Mouse (Mus musculus) stomach, postnatal 0 days (tissue): ENCODE measurements at regions not wholly inside any gene's neighbourhood (a gene's known extent, or its start where the extent isn't known, plus 50 kb on each side); places are given as distances from the start of the nearest gene placed in this dataset.

Experiments used
- ATAC-seq: fragments of 200-750 bp; cut with Nextera tagmentation; 2 replicates; pipeline ENCODE4 v1.8.0; 2017; ENCODE audit not compliant: low FRiP score, low TSS enrichment
- DNase-seq: peaks from one replicate; pipeline ENCODE4 v3.0.0-alpha.2; 2016; ENCODE audit warnings: low spot score
- H3K27ac ChIP-seq: fragments of 300-500 bp; sonication (generic); replicated peaks from 2 replicates; pipeline ENCODE4 v1.5.1; 2014; ENCODE audit warnings: mild to moderate bottlenecking, control low read depth
- H3K27me3 ChIP-seq: fragments of 300-500 bp; sonication (generic); 2 replicates; pipeline ENCODE4 v1.6.1; 2014; ENCODE audit warnings: low read length; ENCODE audit not compliant: control insufficient read depth, insufficient read depth
- H3K36me3 ChIP-seq: fragments of 300-500 bp; sonication (generic); 2 replicates; pipeline ENCODE4 v1.6.1; 2014; ENCODE audit warnings: low read length, mixed read lengths; ENCODE audit not compliant: control insufficient read depth, insufficient read depth
- H3K4me1 ChIP-seq: fragments of 300-500 bp; sonication (generic); replicated peaks from 2 replicates; pipeline ENCODE4 v1.6.1; 2014; ENCODE audit warnings: antibody characterized with exemption; ENCODE audit not compliant: control insufficient read depth, insufficient read depth
- H3K4me2 ChIP-seq: fragments of 300-500 bp; sonication (generic); replicated peaks from 2 replicates; pipeline ENCODE4 v1.6.1; 2014; ENCODE audit warnings: low read depth, mild to moderate bottlenecking, control low read depth, moderate library complexity
- H3K4me3 ChIP-seq: fragments of 300-500 bp; sonication (generic); 2 replicates; pipeline ENCODE4 v1.5.1; 2014; ENCODE audit warnings: low read depth, low read length, control low read depth
- H3K9ac ChIP-seq: fragments of 300-500 bp; sonication (generic); 2 replicates; pipeline ENCODE4 v1.6.1; 2014; ENCODE audit warnings: mild to moderate bottlenecking, low read length, control low read depth, mixed read lengths
- H3K9me3 ChIP-seq: fragments of 300-500 bp; sonication (generic); 2 replicates; pipeline ENCODE4 v1.6.1; 2016; ENCODE audit warnings: low read length; ENCODE audit not compliant: control insufficient read depth
- CTCF ChIP-seq: IDR thresholded peaks from 2 replicates; pipeline ENCODE4 v1.5.1; 2016; ENCODE audit warnings: antibody characterized with exemption, low read depth, mild to moderate bottlenecking, moderate library complexity
- EP300 ChIP-seq: optimal IDR thresholded peaks from 2 replicates; pipeline ENCODE3; 2016; ENCODE audit warnings: antibody characterized with exemption
- WGBS: fragments of 180-500 bp; shearing (Covaris S2); extraction: QIAGEN DNeasy Blood & Tissue Kit; methylation state at CpG from one replicate; pipeline ENCODE4 v1.1.7; 2014; 5-methylcytosine and 5-hydroxymethylcytosine counted together

DNA sequence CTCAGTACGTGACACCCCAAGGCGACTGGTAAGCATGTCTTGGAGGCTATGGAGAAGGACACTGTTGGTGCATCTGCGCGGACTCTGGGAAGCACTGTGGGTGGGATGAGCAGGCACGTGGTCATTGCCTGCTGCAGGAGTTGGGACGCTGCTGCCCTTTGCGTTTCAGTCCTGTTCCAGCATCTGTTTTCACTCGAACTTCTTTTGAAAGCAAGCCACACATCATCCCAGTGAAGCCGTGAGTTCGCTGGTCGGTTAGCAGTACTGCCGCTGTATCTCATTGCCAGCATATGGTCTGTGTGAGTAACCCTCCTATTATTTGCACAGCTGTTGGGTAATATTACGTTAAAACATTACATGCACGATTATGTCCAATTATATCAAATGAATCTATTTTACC lies 128.1 kb upstream of the C9orf72 start:
- Histone ChIP-seq H3K36me3 (no peaks in the 10 kb centered on the region), H3K27me3 (no peaks in the 10 kb centered on the region), H3K4me2 (no peak overlapping the region), H3K4me1 (no peaks in the 10 kb centered on the region), H3K27ac (no peak overlapping the region), H3K9ac (no peak overlapping the region), H3K4me3 (no peak overlapping the region), H3K9me3 (no peaks in the 10 kb centered on the region)
- peak; percentile 15 for DNase-seq
- no peak for TF ChIP-seq EP300
- TF ChIP-seq CTCF = no peak
- 38% methylated on average over 14 of the region's 14 CpGs for WGBS
- ATAC-seq = peak; percentile 59; the same call in 1 of the 2 replicates

DNA sequence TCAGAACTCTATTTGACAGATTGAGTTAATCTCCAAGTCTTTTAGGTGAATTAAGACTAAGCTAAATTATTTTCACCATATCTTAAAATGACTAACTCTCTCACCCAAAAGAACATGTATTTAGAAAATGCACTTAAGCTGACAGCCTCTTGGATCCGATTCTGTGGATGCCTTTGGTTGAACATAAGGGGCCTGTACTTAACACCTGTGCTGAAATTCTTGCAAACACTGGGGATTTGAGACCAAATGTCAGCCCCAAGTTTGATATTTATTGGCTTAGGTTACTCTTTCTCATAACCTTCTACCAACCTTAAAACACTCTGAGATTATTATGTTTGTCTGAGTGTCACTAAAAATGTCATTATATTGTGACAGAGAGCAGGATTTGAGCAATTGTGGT lies 126.6 kb upstream of the C9orf72 start:
- ATAC-seq (no peak), DNase-seq (no peak)
- H3K27ac ChIP-seq = no peak overlapping the region
- 48% methylated on average over 1 of the region's 1 CpGs for WGBS
- H3K4me3 ChIP-seq = no peak overlapping the region
- no peaks in the 10 kb centered on the region for H3K36me3 ChIP-seq
- no peak overlapping the region for H3K4me2 ChIP-seq
- H3K9ac ChIP-seq = no peak overlapping the region
- H3K27me3 ChIP-seq = no peaks in the 10 kb centered on the region
- H3K9me3 ChIP-seq = no peaks in the 10 kb centered on the region
- no peaks in the 10 kb centered on the region for H3K4me1 ChIP-seq
- TF ChIP-seq EP300 (no peak), CTCF (no peak)

DNA sequence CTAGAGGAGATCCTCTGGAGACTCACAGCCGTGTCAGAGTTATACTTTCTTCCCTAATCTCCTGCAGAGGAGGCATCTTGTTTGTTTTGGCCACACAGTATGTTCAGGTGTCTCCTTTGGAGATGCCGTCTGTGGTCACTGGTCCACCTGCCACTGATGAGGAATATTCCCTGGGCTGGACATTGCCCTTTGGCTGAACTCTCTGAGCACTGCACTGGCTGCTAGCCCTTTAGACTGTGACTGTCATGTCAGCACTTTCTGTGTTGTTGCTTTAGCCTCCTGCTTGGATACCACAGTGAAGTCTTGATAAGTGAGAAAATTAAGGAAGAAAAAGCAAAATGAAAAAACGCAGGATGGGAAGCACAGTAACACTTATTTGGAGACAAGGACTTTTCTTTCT lies 124.5 kb upstream of the C9orf72 start:
- no peak overlapping the region for H3K4me3 ChIP-seq
- no peaks in the 10 kb centered on the region for H3K36me3 ChIP-seq
- H3K9ac ChIP-seq = no peak overlapping the region
- no peaks in the 10 kb centered on the region for H3K4me1 ChIP-seq
- TF ChIP-seq CTCF = no peak
- TF ChIP-seq EP300 = no peak
- DNase-seq = no peak
- WGBS = 57% methylated on average over 3 of the region's 3 CpGs
- no peak overlapping the region for H3K27ac ChIP-seq
- H3K27me3 ChIP-seq = no peaks in the 10 kb centered on the region
- H3K9me3 ChIP-seq = no peaks in the 10 kb centered on the region
- H3K4me2 ChIP-seq = no peak overlapping the region
- ATAC-seq = no peak

DNA sequence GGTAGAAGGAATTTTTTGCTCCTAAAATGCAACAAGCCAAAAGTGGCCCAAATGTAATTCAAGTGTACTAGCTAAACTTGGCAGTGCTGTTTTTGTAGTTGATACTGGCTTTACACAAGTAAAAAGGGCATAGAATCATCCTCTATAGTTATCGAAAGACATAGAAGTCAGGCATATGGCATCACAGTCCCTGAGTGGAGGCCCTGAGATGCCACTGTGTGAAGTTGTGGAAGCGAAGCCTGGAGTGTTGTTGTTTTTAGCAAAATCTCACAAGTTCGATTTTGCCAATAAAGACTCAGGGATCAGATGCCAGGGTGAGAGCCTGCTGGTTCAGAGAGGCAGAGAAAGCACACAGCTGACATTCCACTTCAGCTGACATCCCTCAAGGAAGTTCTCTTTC lies 121.6 kb upstream of the C9orf72 start:
- Histone ChIP-seq H3K27me3 (no peaks in the 10 kb centered on the region), H3K36me3 (no peaks in the 10 kb centered on the region), H3K9ac (no peak overlapping the region), H3K9me3 (no peaks in the 10 kb centered on the region), H3K4me2 (no peak overlapping the region), H3K4me3 (no peak overlapping the region), H3K4me1 (no peaks in the 10 kb centered on the region), H3K27ac (no peak overlapping the region)
- TF ChIP-seq EP300 = no peak
- ATAC-seq (no peak), DNase-seq (no peak)
- WGBS = 96% methylated on average over 3 of the region's 3 CpGs

DNA sequence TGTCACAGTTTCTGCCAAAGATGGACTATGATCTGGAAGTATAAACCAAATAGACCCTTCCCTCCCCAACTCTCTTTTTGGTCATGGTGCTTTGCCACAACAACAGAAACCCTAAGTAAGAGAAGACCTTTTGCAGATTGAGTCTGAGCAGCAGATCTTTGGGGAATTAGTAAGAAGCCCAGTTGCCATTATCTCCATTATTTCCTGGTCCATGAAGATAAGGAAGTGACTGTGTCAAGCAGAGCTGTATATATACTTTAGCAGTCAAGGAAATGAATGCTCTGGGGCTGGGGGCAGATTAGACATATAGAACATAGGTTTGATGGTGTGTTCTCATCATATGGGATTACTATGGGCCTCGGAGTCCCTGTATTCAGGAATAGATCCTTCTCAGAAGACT lies 117.8 kb upstream of the C9orf72 start:
- Histone ChIP-seq H3K27me3 (no peaks in the 10 kb centered on the region), H3K27ac (no peak overlapping the region), H3K36me3 (no peaks in the 10 kb centered on the region), H3K9ac (no peak overlapping the region), H3K4me2 (no peak overlapping the region), H3K4me1 (no peaks in the 10 kb centered on the region), H3K9me3 (no peaks in the 10 kb centered on the region), H3K4me3 (no peak overlapping the region)
- 60% methylated on average over 1 of the region's 1 CpGs for WGBS
- ATAC-seq = no peak
- no peak for TF ChIP-seq EP300
- TF ChIP-seq CTCF = no peak
- no peak for DNase-seq

DNA sequence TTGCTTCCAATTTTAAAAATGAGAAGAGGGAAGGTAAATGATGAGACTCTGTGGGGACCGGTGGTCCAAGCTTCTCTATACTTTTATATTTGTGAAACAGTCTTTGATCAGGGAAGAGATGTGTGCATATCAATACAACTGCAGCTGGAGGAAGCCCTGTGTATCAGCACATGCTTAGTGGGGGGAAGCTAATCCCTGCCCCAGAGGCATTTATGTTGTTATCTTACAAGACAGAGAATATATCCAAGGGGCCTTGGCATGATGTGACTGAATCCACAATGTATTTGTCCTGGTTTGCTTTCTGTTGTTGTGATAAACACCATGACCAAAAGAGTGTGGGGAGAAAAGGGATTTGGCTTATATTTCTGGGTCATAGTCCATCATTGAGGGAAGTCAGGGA lies 105.2 kb upstream of the C9orf72 start:
- H3K4me3 ChIP-seq = no peak overlapping the region
- WGBS = 93% methylated on average over 1 of the region's 1 CpGs
- H3K36me3 ChIP-seq = no peaks in the 10 kb centered on the region
- ATAC-seq (no peak), DNase-seq (no peak)
- H3K4me2 ChIP-seq = no peak overlapping the region
- no peak overlapping the region for H3K9ac ChIP-seq
- H3K27me3 ChIP-seq = no peaks in the 10 kb centered on the region
- H3K9me3 ChIP-seq = no peaks in the 10 kb centered on the region
- no peak for TF ChIP-seq EP300
- no peak for TF ChIP-seq CTCF
- H3K4me1 ChIP-seq = no peaks in the 10 kb centered on the region
- H3K27ac ChIP-seq = no peak overlapping the region
